Mouse (Mus musculus): Measurements from ENCODE around the gene Ccdc124. TPM values are rescaled to one million over a fixed set of nuclear protein-coding genes. Genes with fewer than 3 reads are reported as not detected.

Ccdc124 gene
- polyA plus RNA-seq (2017; shearing (Covaris generic)), result 83.0 TPM

DNA sequence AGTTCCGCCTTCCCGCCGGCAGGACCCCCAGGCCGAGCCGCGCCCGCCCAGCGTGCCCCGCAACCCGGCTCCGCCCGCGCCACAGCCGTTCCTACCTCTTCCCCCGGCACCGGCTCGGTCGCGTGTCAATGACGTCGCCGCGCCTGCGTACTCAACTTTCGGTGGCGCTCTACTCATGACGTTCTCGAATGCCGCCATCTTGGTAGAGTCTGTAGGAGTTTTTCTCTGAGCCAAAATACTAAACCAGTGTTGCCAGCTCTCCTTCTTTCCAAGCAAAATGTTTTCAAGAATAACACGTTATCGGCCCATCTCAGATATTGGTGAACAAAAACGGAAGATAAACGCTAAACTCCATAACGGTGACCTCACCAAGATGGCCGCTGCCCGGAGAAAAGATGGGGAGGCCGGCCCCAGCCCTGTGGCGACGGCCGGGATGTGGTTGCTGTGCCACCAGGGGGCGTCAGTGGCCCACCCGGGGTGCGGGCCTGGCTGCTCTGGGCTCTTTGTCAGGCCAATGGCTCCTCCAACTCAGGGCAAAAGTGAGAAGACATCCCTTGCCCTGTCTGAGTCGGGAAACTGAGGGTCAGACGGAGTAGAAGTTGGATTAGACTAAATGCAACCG, at the start of gene Ccdc124:
TSS of gene Ccdc124 (minus strand) at position 572 of the 622 bp plus-strand sequence.

DNA sequence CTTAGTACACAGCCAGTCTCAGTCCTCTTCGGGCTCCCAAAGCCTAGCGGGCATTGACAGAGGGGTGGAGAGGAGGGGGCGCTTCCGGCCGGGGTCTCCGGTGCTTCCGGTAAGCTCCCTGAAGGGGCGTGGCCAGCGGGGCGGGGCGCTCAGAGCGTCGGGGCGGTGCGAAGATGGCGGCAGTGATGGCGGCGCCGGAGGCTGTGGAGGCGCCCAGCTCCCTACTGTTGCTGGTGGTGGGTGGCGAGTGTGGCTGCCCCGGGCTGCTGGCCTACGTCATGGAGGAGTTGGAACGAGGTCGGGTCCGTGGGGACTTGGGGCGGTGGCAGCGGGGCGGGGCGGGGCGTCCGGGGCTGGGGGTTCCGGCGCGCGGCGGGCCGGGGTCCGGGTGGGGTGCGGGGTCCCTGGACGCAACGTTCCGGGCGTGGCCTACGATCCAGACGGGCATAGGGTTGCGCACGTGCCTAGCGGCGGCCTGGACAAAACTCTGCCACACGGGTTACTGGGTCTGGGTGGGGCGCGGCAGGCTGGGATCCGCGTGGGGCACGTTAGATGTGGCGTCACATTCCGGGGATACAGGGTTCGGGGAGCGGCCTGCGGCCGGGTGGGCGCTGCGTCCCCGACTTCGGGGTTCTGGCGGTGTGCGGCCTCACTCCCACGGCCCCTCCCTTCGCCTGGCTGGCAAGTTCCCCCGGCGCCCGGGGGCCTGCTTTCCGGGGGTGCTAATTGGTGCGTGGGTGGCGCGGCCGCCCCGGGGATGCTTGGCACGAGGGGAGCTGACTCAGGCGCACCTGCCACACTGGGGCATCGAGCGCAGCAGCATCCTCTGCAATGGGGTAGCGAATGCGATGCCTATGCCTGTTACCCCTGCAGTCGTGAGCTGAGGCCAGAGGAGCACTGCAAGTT, 32.3 kb upstream of the Ccdc124 start, which contains the start of gene Map1s:
TSS of gene Map1s (plus strand) at position 102 of the 906 bp plus-strand sequence.

DNA sequence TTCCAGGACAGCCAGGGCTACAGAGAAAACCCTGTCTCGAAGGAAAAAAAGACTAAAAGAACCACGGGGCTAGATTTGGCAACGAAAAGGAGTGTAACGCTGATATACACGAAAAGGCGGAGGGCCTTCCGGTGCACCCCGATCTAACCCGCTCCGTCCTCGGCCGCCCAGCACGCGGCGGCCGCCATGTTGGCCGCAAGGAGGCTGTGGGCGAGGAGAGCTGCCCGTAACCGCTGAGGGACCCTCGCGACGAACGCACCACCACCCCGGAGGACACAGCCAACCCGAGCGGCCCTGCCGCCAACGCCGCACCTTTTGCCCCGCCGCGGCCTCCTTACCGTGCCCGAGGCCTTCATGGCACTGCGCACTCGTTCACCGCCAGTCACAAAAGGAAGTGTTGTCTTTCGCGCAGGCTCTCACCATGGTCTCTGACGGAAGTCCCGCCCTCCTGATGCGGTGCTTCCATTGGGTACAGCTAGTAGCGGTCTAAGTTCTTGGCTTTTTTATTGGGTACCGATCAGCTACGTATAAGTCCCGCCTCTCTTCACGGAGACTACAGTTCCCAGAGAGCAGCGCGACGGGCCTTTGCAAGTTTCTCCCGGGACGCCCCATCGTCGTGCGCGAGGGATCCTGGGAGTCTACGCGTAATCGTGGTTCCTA, 23.4 kb upstream of the Ccdc124 start, which contains the start of gene Rpl18a:
TSS of gene Rpl18a (minus strand) at position 392 of the 660 bp plus-strand sequence.

DNA sequence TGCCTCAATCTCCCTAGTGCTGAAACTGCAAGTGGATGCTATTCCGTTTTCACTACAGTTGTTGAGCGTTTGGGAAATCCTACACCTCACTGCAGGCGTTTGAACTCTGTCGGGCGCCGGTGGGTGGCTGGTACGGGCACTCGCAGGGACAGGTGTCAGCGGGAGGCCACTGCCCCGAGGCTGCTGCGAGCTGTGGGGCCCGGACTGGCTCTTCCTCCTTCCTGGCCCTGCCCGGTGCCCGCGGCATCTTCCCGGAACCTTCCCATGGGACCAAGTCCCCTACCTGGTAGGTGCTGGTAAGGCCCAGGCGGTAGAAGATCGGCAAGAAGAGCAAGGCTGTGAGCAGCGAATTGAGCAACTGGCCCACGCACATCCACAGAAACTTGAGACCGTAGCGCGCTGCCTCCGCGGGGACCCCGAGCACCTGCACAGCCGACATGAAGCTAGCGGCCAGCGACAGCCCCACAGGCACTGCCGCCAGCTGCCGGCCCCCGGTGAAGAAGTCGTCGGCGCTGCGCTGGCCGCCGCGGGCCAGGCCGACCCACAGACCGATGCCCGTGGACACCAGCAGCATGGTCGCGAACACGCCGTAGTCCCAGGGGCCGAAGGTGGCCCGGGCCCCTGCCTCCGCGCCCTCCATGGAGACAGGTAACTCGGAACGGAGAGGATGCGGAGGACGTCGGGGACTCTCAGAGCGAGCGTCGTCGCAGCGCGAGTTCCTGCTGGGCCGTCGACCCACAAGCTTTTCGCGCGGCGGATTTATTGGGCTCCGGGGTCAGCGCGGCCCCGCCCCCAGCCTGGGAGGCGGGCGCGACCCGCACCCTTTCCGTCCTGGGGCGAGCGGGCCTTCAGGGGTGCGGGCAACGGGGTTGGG, 18.5 kb upstream of the Ccdc124 start, which contains the start of gene Slc5a5:
TSS of gene Slc5a5 (minus strand) at position 736 of the 874 bp plus-strand sequence.

DNA sequence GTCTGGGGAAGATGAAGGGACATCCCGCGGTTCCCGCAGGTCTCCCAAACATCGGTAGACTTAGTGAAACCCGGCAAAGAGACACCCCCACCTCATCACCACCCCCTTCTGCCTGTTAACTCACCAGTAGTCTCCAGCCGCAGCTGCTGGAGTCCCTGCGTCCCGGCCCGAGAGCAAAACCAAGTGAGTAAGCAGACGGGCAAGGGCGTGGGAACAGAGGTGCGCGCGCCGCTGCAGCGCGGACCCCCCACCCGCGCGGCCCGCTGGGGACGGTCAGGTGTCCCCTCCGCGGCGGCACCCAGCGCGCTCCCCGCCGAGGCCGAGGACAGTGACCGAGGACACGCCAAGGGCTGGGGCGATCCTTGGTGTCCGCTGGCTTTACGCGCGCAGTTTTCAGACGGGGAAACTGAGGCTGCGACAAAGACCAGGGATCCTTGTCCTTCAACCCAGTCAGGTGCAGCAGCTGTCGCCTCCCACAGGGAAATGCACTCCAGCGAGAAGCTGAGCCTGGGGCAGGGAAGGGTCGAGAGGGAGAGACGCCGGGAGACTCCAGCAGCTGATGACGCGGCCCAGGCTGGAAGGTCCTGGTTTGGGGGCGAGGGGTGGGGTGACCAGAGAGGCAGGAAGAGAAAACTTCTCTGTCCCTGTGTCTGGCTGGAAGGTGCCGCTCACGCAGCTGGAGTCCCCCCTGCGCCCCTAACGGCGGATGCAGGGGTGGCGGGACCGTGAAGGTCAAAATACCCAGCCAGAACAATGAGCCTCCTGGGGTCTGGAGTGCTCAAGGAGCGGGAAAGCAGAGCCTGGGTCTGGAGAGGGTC, 10.7 kb downstream of the Ccdc124 start, which contains the start of gene Kcnn1:
TSS of gene Kcnn1 (minus strand) at position 435 of the 818 bp plus-strand sequence.

DNA sequence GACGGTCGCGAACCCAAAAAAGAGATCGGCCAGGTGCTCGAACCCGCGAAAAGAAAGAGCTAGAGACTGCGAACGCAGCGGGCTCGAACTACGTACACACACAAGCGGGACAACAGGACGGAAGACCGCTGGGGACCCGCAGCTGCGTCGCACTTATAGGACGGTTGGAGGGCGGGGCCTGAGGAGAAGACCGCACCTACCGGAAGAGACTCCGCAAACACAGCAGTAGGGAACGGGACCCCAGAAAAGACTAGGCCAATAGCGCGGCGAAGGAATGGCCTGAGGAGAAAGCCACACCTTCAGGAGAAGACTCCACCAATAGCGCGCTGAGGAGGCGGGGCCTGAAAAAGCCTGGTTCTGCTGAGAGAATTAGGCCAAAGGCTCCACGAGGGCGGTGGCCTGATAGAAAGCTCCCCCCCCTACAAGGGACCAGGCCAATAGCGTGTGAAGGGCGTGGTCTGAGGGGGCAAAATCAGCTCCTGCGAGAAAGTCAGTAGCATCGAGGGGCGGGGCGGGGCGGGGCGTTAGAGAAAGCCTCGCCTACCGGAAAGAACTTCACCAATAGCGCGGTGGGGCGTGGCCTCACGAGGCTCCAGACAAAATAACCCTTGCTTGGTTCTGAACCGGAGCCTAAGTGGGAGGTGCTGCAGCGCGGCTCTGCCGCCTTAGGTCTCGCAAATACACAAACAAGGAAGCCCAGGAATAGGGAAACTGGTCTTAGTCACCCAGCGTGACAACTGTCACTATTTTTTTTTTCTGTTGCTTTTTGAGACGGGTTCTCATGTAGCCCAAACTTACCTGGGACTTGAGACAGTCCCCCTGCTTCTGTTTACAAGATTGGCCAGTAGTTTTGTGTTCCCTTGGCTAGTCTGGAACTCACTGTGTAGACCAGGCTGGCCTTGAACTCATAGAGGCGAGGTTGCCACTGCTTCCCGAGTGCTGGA, 34.1 kb downstream of the Ccdc124 start, which contains the start of gene Arrdc2:
TSS of gene Arrdc2 (minus strand) at position 313 of the 944 bp plus-strand sequence.

Other genes starting within 250 kb of the Ccdc124 start
- gene Gdf15, start 241.5 kb downstream of the Ccdc124 start, polyA plus RNA-seq (2017; shearing (Covaris generic)), result not detected
- gene Pgpep1, start 213.5 kb downstream of the Ccdc124 start, polyA plus RNA-seq (2017; shearing (Covaris generic)), result 6.1 TPM
- 330 TPM for gene Lsm4, start 200.7 kb downstream of the Ccdc124 start, polyA plus RNA-seq (2017; shearing (Covaris generic))
- gene Jund, start 175.0 kb downstream of the Ccdc124 start, polyA plus RNA-seq (2017; shearing (Covaris generic)), result 22.8 TPM
- gene Iqcn, start 170.5 kb downstream of the Ccdc124 start, polyA plus RNA-seq (2017; shearing (Covaris generic)), result 0.09 TPM
- not detected for gene Gm3336, start 155.4 kb downstream of the Ccdc124 start, polyA plus RNA-seq (2017; shearing (Covaris generic))
- gene Pde4c, start 150.2 kb downstream of the Ccdc124 start, polyA plus RNA-seq (2017; shearing (Covaris generic)), result 0.85 TPM
- gene Rab3a, start 119.3 kb downstream of the Ccdc124 start, polyA plus RNA-seq (2017; shearing (Covaris generic)), result 17.6 TPM
- 19.0 TPM for gene Mpv17l2, start 113.0 kb downstream of the Ccdc124 start, polyA plus RNA-seq (2017; shearing (Covaris generic))
- 31.0 TPM for gene Pik3r2, start 97.2 kb downstream of the Ccdc124 start, polyA plus RNA-seq (2017; shearing (Covaris generic))
- gene Mast3, start 68.9 kb downstream of the Ccdc124 start, polyA plus RNA-seq (2017; shearing (Covaris generic)), result 80.7 TPM
- 64.8 TPM for gene Il12rb1, start 65.5 kb downstream of the Ccdc124 start, polyA plus RNA-seq (2017; shearing (Covaris generic))
- gene Arrdc2, start 34.2 kb downstream of the Ccdc124 start, polyA plus RNA-seq (2017; shearing (Covaris generic)), result 3.1 TPM
- not detected for gene Kcnn1, start 10.7 kb downstream of the Ccdc124 start, polyA plus RNA-seq (2017; shearing (Covaris generic))
- gene Slc5a5, start 18.8 kb upstream of the Ccdc124 start, polyA plus RNA-seq (2017; shearing (Covaris generic)), result not detected
- 6,058 TPM for gene Rpl18a, start 23.5 kb upstream of the Ccdc124 start, polyA plus RNA-seq (2017; shearing (Covaris generic))
- 57.2 TPM for gene Map1s, start 32.0 kb upstream of the Ccdc124 start, polyA plus RNA-seq (2017; shearing (Covaris generic))

All from inflammation-experienced regulatory T-cells, adult 16 weeks (primary cell).